Comparison of ENCODE assay signal across 15 mouse cellular contexts in the genomic region with DNA sequence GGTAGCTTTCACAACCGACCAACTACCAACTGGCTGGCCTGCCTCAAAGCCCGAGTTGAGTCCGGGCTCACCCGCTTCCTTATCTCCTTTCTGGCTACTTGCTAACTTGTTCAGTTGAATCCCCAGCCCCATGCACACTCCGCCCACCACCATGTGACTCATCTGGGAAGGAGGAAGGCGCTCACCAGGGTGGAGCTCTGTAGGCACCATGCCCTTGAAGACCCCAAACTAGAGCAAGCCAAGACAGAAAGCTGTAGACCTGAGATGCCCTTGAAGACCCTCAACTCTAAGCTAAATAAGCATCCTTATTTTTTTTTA.
A peak's percentile ranks its signal among the peaks of the same experiment; 100 is the strongest.
DNase-seq lines count a peak whose midpoint lies in the region; ATAC-seq and TF ChIP-seq lines count a peak whose summit lies in the region.
"Had no signal": no experiment of that assay in that cellular context is flagged by ENCODE, and none has a peak within 500 bp of the region (broad histone marks: within the 10 kb centered on the region; RNA-seq: fewer than 3 reads in every experiment).

No protein-coding gene starts in this region.

- no peaks in the 10 kb centered on the region for H3K9me3 ChIP-seq in heart, embryonic 13.5 days
- H3K9me3 ChIP-seq in liver, embryonic 13.5 days (replicated peaks), result no peaks in the 10 kb centered on the region
- H3K9me3 ChIP-seq in stomach, postnatal 0 days (ENCODE audit: control insufficient read depth, low read length), result no peaks in the 10 kb centered on the region
- H3K9me3 ChIP-seq: hindbrain, embryonic 15.5 days; midbrain, embryonic 13.5 days; neural tube, embryonic 12.5 days had no signal

- H3K27me3 ChIP-seq in heart, embryonic 13.5 days (replicated peaks), result no peaks in the 10 kb centered on the region
- no peaks in the 10 kb centered on the region for H3K27me3 ChIP-seq in liver, embryonic 13.5 days
- no peaks in the 10 kb centered on the region for H3K27me3 ChIP-seq in stomach, postnatal 0 days (ENCODE audit: control insufficient read depth, insufficient read depth, low read length)
- H3K27me3 ChIP-seq: hindbrain, embryonic 15.5 days; midbrain, embryonic 13.5 days; neural tube, embryonic 12.5 days had no signal

- no peaks in the 10 kb centered on the region for H3K36me3 ChIP-seq in heart, embryonic 13.5 days
- no peaks in the 10 kb centered on the region for H3K36me3 ChIP-seq in liver, embryonic 13.5 days
- H3K36me3 ChIP-seq in stomach, postnatal 0 days (ENCODE audit: control insufficient read depth, insufficient read depth, low read length), result no peaks in the 10 kb centered on the region
- H3K36me3 ChIP-seq: hindbrain, embryonic 15.5 days; midbrain, embryonic 13.5 days; neural tube, embryonic 12.5 days had no signal

- intact Hi-C loops in heart, postnatal 36 days (cut with DNase I), result no loop called here

- H3K9ac ChIP-seq in heart, embryonic 13.5 days, result no peak overlapping the region
- H3K9ac ChIP-seq in liver, embryonic 13.5 days, result peak overlapping the region; percentile 60
- H3K9ac ChIP-seq in stomach, postnatal 0 days (ENCODE audit: low read length), result no peak overlapping the region
- H3K9ac ChIP-seq: hindbrain, embryonic 15.5 days; midbrain, embryonic 13.5 days; neural tube, embryonic 12.5 days had no signal

- ATAC-seq in heart, embryonic 13.5 days (ENCODE audit: extremely low read depth, insufficient number of reproducible peaks, low FRiP score, low TSS enrichment), result peak; percentile 40; the same call in 1 of the 2 replicates
- ATAC-seq in liver, embryonic 13.5 days (ENCODE audit: low read depth), result peak; percentile 92
- ATAC-seq in stomach, postnatal 0 days (ENCODE audit: low FRiP score, low TSS enrichment), result peak; percentile 43; the same call in 1 of the 2 replicates
- ATAC-seq: lung, postnatal 0 days; midbrain, embryonic 13.5 days had no signal

- no peak for DNase-seq in heart, postnatal 36 days
- DNase-seq in NIH3T3 (ENCODE audit: low read depth), result peak; percentile 43
- DNase-seq in liver, embryonic 13.5 days, result peak; percentile 77
- DNase-seq in stomach, postnatal 0 days (ENCODE audit: low spot score), result peak; percentile 47
- no peak for DNase-seq in thymus, postnatal 10 days (ENCODE audit: low spot score in 2 of 2)
- DNase-seq in layer of hippocampus, postnatal 25 days (ENCODE audit: extremely low spot score in 1 of 2, low spot score in 1 of 2), result no peak
- DNase-seq: cerebellum, adult 8-10 months; heart, adult 18-20 months; kidney, adult 9 months; spleen, adult 18-20 months had no signal

- TF ChIP-seq EP300 in stomach, postnatal 0 days (optimal IDR thresholded peaks at IDR 0.05), result no peak

- H3K4me2 ChIP-seq in heart, embryonic 13.5 days, result no peak overlapping the region
- peak overlapping the region; percentile 40 for H3K4me2 ChIP-seq in liver, embryonic 13.5 days
- H3K4me2 ChIP-seq in stomach, postnatal 0 days (replicated peaks; ENCODE audit: low read depth), result no peak overlapping the region
- H3K4me2 ChIP-seq: hindbrain, embryonic 15.5 days; midbrain, embryonic 13.5 days; neural tube, embryonic 12.5 days had no signal

- 22% methylated on average over 6 of the region's 6 CpGs for whole genome bisulfite sequencing in heart, embryonic 13.5 days
- 15% methylated on average over 6 of the region's 6 CpGs for WGBS in liver, embryonic 13.5 days (ENCODE audit: insufficient replicate concordance)
- 38% methylated on average over 6 of the region's 6 CpGs for WGBS in stomach, postnatal 0 days

- H3K27ac ChIP-seq in heart, embryonic 13.5 days (replicated peaks), result no peak overlapping the region
- peak overlapping the region; percentile 88 for H3K27ac ChIP-seq in liver, embryonic 13.5 days
- no peak overlapping the region for H3K27ac ChIP-seq in stomach, postnatal 0 days (replicated peaks)
- H3K27ac ChIP-seq: hindbrain, embryonic 15.5 days; midbrain, embryonic 13.5 days; neural tube, embryonic 12.5 days had no signal

- H3K4me3 ChIP-seq in heart, embryonic 13.5 days, result no peak overlapping the region
- H3K4me3 ChIP-seq in liver, embryonic 13.5 days (replicated peaks), result 0 out of 2 replicates have a peak overlapping the region, but pooled peaks have one; percentile 6
- H3K4me3 ChIP-seq in stomach, postnatal 0 days (ENCODE audit: low read depth, low read length), result no peak overlapping the region
- H3K4me3 ChIP-seq: hindbrain, embryonic 15.5 days; midbrain, embryonic 13.5 days; neural tube, embryonic 12.5 days had no signal

- peaks cover 22% of the 10 kb centered on the region for H3K4me1 ChIP-seq in heart, embryonic 13.5 days
- peaks cover 88% of the 10 kb centered on the region for H3K4me1 ChIP-seq in liver, embryonic 13.5 days (replicated peaks)
- H3K4me1 ChIP-seq in stomach, postnatal 0 days (replicated peaks; ENCODE audit: control insufficient read depth, insufficient read depth), result no peaks in the 10 kb centered on the region
- H3K4me1 ChIP-seq: hindbrain, embryonic 15.5 days; midbrain, embryonic 13.5 days; neural tube, embryonic 12.5 days had no signal

- no peak for TF ChIP-seq CTCF in stomach, postnatal 0 days (IDR thresholded peaks at IDR 0.05; ENCODE audit: low read depth)

Comparison
In these comparisons a context has a peak if more than half of its experiments do, and no peak if none do; other contexts are left out.
1. ATAC-seq: peak in every context shown above with its lines; median percentile 92 in liver, embryonic 13.5 days; 43 in stomach, postnatal 0 days; 40 in heart, embryonic 13.5 days.
2. DNase-seq: peak in NIH3T3 (single experiment), liver, embryonic 13.5 days (single experiment) and stomach, postnatal 0 days (single experiment); none in heart, postnatal 36 days (0 of 2), thymus, postnatal 10 days (0 of 2) and layer of hippocampus, postnatal 25 days (0 of 2).